Mouse (Mus musculus) intestine, postnatal 0 days (tissue): Measurements from ENCODE around the gene Tec. TPM values are rescaled to one million over a fixed set of nuclear protein-coding genes. Genes with fewer than 3 reads are reported as not detected.
A peak's percentile ranks its signal among the peaks of the same experiment; 100 is the strongest.

Source experiments
- ATAC-seq: fragments of 200-750 bp; cut with Nextera tagmentation; 2 replicates; pipeline ENCODE4 v1.8.0; 2017; ENCODE audit warnings: mild to moderate bottlenecking, moderate TSS enrichment, moderate library complexity
- H3K27ac ChIP-seq: fragments of 300-500 bp; sonication (generic); 2 replicates; pipeline ENCODE4 v1.5.1; 2014; ENCODE audit warnings: mild to moderate bottlenecking, low read depth, low read length, moderate library complexity
- H3K27me3 ChIP-seq: fragments of 300-500 bp; sonication (generic); replicated peaks from 2 replicates; pipeline ENCODE4 v1.6.1; 2014; ENCODE audit warnings: low read length, mixed read lengths; ENCODE audit not compliant: control insufficient read depth, insufficient read depth
- H3K36me3 ChIP-seq: fragments of 300-500 bp; sonication (generic); 2 replicates; pipeline ENCODE4 v1.6.1; 2014; ENCODE audit warnings: mild to moderate bottlenecking, moderate library complexity; ENCODE audit not compliant: control insufficient read depth, insufficient read depth
- H3K4me1 ChIP-seq: fragments of 300-500 bp; sonication (generic); replicated peaks from 2 replicates; pipeline ENCODE4 v1.6.1; 2014; ENCODE audit warnings: antibody characterized with exemption, low read length, mixed read lengths; ENCODE audit not compliant: control insufficient read depth, insufficient read depth
- H3K4me2 ChIP-seq: fragments of 300-500 bp; sonication (generic); replicated peaks from 2 replicates; pipeline ENCODE4 v1.6.1; 2014; ENCODE audit warnings: low read depth, mild to moderate bottlenecking, moderate library complexity
- H3K4me3 ChIP-seq: fragments of 300-500 bp; sonication (generic); 2 replicates; pipeline ENCODE4 v1.5.1; 2014; ENCODE audit warnings: low read depth, low read length
- H3K9ac ChIP-seq: fragments of 300-500 bp; sonication (generic); 2 replicates; pipeline ENCODE4 v1.6.1; 2014; ENCODE audit warnings: mild to moderate bottlenecking, low read depth, low read length
- H3K9me3 ChIP-seq: fragments of 300-500 bp; sonication (generic); 2 replicates; pipeline ENCODE4 v1.6.1; 2016; ENCODE audit warnings: mixed run types; ENCODE audit not compliant: control insufficient read depth
- CTCF ChIP-seq: sonication (generic); IDR thresholded peaks from 2 replicates; pipeline ENCODE4 v1.5.1; 2016; ENCODE audit warnings: low read depth, mild to moderate bottlenecking, control low read depth, antibody characterized with exemption, moderate library complexity
- WGBS: fragments of 180-500 bp; shearing (Covaris S2); extraction: QIAGEN DNeasy Blood & Tissue Kit; methylation state at CpG from one replicate; pipeline ENCODE4 v1.1.7; 2014; 5-methylcytosine and 5-hydroxymethylcytosine counted together
- polyA plus RNA-seq: library from polyadenylated mRNA; unstranded; fragments of >200 nt; fragmentation: Nextera tagmentation; extraction: Ambion mirVana; gene quantifications from 2 replicates; pipeline ENCODE4 v1.2.1, GENCODE M21; 2015

Gene Tec
- polyA plus RNA-seq, 1 experiment from 2014 or later = 12.4 TPM

GRCm38 (mm10) chr5:72882412-72882765, 14.1 kb upstream of the Tec start:
- TF ChIP-seq CTCF = no peak
- no peaks in the 10 kb centered on the region for H3K4me1 ChIP-seq
- H3K4me3 ChIP-seq = no peak overlapping the region
- no peak overlapping the region for H3K4me2 ChIP-seq
- no peaks in the 10 kb centered on the region for H3K36me3 ChIP-seq
- no peaks in the 10 kb centered on the region for H3K9me3 ChIP-seq
- H3K9ac ChIP-seq = no peak overlapping the region
- no peaks in the 10 kb centered on the region for H3K27me3 ChIP-seq
- 35% methylated on average over 2 of the region's 2 CpGs for WGBS
- peak; percentile 59 for ATAC-seq
- H3K27ac ChIP-seq = no peak overlapping the region

- no peak for TF ChIP-seq CTCF
- Histone ChIP-seq H3K4me1 (no peaks in the 10 kb centered on the region), H3K27ac (no peak overlapping the region), H3K9me3 (no peaks in the 10 kb centered on the region), H3K36me3 (no peaks in the 10 kb centered on the region), H3K4me3 (no peak overlapping the region), H3K27me3 (no peaks in the 10 kb centered on the region), H3K4me2 (no peak overlapping the region), H3K9ac (no peak overlapping the region)
- ATAC-seq = no peak
- WGBS = 62% methylated on average over 12 of the region's 12 CpGs
Observed at GRCm38 (mm10) chr5:72881748-72882411, 13.6 kb upstream of the Tec start.

- TF ChIP-seq CTCF = no peak
- no peak overlapping the region for H3K9ac ChIP-seq
- H3K9me3 ChIP-seq = no peaks in the 10 kb centered on the region
- H3K4me2 ChIP-seq = no peak overlapping the region
- no peaks in the 10 kb centered on the region for H3K27me3 ChIP-seq
- no peak overlapping the region for H3K4me3 ChIP-seq
- WGBS = 61% methylated on average over 5 of the region's 5 CpGs
- no peak for ATAC-seq
- no peak overlapping the region for H3K27ac ChIP-seq
- H3K4me1 ChIP-seq = peaks cover 6% of the 10 kb centered on the region; the same call in 1 of the 2 replicates
- no peaks in the 10 kb centered on the region for H3K36me3 ChIP-seq
Observed at GRCm38 (mm10) chr5:72879736-72880135, 11.5 kb upstream of the Tec start.

GRCm38 (mm10) chr5:72871114-72871513, 2.8 kb upstream of the Tec start:
- no peak overlapping the region for H3K9ac ChIP-seq
- no peak for ATAC-seq

GRCm38 (mm10) chr5:72869779-72870608, 1.7 kb upstream of the Tec start:
- Histone ChIP-seq H3K4me1 (no peaks in the 10 kb centered on the region; the same call in 1 of the 2 replicates), H3K36me3 (no peaks in the 10 kb centered on the region), H3K9me3 (0 out of 2 replicates have a peak, but pooled peaks cover 4% of the 10 kb centered on the region), H3K27me3 (no peaks in the 10 kb centered on the region), H3K27ac (no peak overlapping the region), H3K4me2 (no peak overlapping the region), H3K4me3 (no peak overlapping the region), H3K9ac (no peak overlapping the region)
- no peak for ATAC-seq
- WGBS = 64% methylated on average over 14 of the region's 14 CpGs
- no peak for TF ChIP-seq CTCF

More at GRCm38 (mm10) chr5:72871114-72871513, 2.8 kb upstream of the Tec start:
- peaks cover 2% of the 10 kb centered on the region; the same call in 1 of the 2 replicates for H3K4me1 ChIP-seq
- 78% methylated on average over 4 of the region's 4 CpGs for WGBS
- no peaks in the 10 kb centered on the region for H3K36me3 ChIP-seq
- H3K4me2 ChIP-seq = no peak overlapping the region
- H3K27ac ChIP-seq = no peak overlapping the region
- H3K27me3 ChIP-seq = no peaks in the 10 kb centered on the region
- no peak overlapping the region for H3K4me3 ChIP-seq
- TF ChIP-seq CTCF = peak; percentile 57
- 0 out of 2 replicates have a peak, but pooled peaks cover 4% of the 10 kb centered on the region for H3K9me3 ChIP-seq

GRCm38 (mm10) chr5:72867036-72867672, 1.1 kb downstream of the Tec start:
- Histone ChIP-seq H3K4me2 (peak overlapping the region; percentile 84), H3K4me1 (no peaks in the 10 kb centered on the region; the same call in 1 of the 2 replicates), H3K27me3 (no peaks in the 10 kb centered on the region), H3K27ac (peak overlapping the region; percentile 83), H3K9me3 (0 out of 2 replicates have a peak, but pooled peaks cover 4% of the 10 kb centered on the region), H3K36me3 (0 out of 2 replicates have a peak, but pooled peaks cover 4% of the 10 kb centered on the region), H3K9ac (peak overlapping the region; percentile 62), H3K4me3 (peak overlapping the region; percentile 56)
- no peak for ATAC-seq
- no peak for TF ChIP-seq CTCF
- 15% methylated on average over 16 of the region's 16 CpGs for WGBS
